Mouse (Mus musculus): ENCODE measurements around the gene Mcm10. TPM values are rescaled to one million over a fixed set of nuclear protein-coding genes. Genes with fewer than 3 reads are reported as not detected.

The Mcm10 gene
- total and polyA plus RNA-seq, 3 experiments: 72.6 to 104 (median 73.6) TPM

DNA sequence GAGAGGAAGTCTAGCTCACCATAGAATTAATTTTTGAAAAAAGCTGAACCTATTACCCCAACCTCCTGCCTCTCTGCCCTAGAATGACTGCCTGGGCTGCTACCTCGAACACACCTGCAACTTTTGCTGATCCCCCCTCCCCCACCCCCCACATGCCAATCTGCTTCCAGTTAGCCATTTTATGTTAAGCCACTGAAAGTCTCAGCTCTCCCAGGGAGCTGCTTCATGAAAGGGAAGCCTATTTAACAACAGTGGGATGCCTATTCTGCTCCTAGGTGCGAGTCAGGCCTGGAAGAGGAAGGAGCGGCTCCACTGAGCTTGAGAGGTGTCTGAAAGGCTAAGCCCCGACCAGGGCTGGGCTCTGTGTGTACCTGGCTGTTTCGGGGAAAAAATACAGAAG is 28.6 kb downstream of the Mcm10 start:
- H3K27me3 ChIP-seq (replicated peaks): no peaks in the 10 kb centered on the region
- peaks cover 0 to 14% of the 10 kb centered on the region in 2 experiments for H3K36me3 ChIP-seq (replicated peaks in 1 of 2; ENCODE audit: control insufficient read depth in 1 of 2, insufficient read depth in 1 of 2, low read length in 1 of 2)
- no peak overlapping the region for H3K4me3 ChIP-seq (replicated peaks in 1 of 3; ENCODE audit: low read depth in 2 of 3, low read length in 2 of 3, poor library complexity in 1 of 3)
- H3K9me3 ChIP-seq (replicated peaks; ENCODE audit: low read length): no peaks in the 10 kb centered on the region
- DNase-seq (ENCODE audit: extremely low read depth): no peak
- H3K4me2 ChIP-seq (ENCODE audit: insufficient read depth, low read depth, poor library complexity, severe bottlenecking): no peak overlapping the region
- H3K4me1 ChIP-seq (ENCODE audit: control insufficient read depth in 1 of 2, insufficient read depth in 2 of 2): peaks cover 0 to 22% of the 10 kb centered on the region in 2 experiments; a peak in 2 of 4 replicates
- no peak overlapping the region for H3K27ac ChIP-seq (ENCODE audit: insufficient read depth, low read depth)
- H3K79me2 ChIP-seq (replicated peaks; ENCODE audit: control insufficient read depth, extremely low read depth, insufficient read depth, poor library complexity, severe bottlenecking): no peaks in the 10 kb centered on the region
- in situ Hi-C loops (cut with MboI; ENCODE audit: low pct_ligation_motif_present, low pct_unique_long_range_greater_than_20kb, low sequenced_read_pairs): no loop called here
- H3K9ac ChIP-seq (ENCODE audit: insufficient read depth, low read depth): no peak overlapping the region
- no peak for TF ChIP-seq MEF2A (IDR thresholded peaks at IDR 0.05; ENCODE audit: borderline replicate concordance, low read depth, low read length)
- no peak for TF ChIP-seq SIN3A (IDR thresholded peaks at IDR 0.05; ENCODE audit: low read length)
- TF ChIP-seq MAZ (IDR thresholded peaks at IDR 0.05; ENCODE audit: low read depth, low read length): no peak
- no peak for TF ChIP-seq POLR2AphosphoS2 (IDR thresholded peaks at IDR 0.05; ENCODE audit: low read depth, low read length)
- no peak for TF ChIP-seq GABPA (IDR thresholded peaks at IDR 0.05; ENCODE audit: insufficient replicate concordance, low read depth, low read length)
- no peak for TF ChIP-seq NELFE (IDR thresholded peaks at IDR 0.05; ENCODE audit: low read depth, low read length)
- TF ChIP-seq TCF12 (IDR thresholded peaks at IDR 0.05; ENCODE audit: low read depth, low read length): no peak
- TF ChIP-seq NRF1 (IDR thresholded peaks at IDR 0.05; ENCODE audit: low read depth, low read length): no peak
- no peak for TF ChIP-seq ETS1 (conservative IDR thresholded peaks at IDR 0.05; ENCODE audit: low read depth, low read length)
- TF ChIP-seq PAX5 (IDR thresholded peaks at IDR 0.05; ENCODE audit: low read length): no peak
- TF ChIP-seq CTCF (conservative IDR thresholded peaks at IDR 0.05 in 1 of 2, IDR thresholded peaks at IDR 0.05 in 1 of 2; ENCODE audit: low read depth in 2 of 2, low read length in 2 of 2): no peak
- no peak for TF ChIP-seq ZC3H11A (IDR thresholded peaks at IDR 0.05; ENCODE audit: low read depth, low read length)
- no peak for TF ChIP-seq RAD21 (IDR thresholded peaks at IDR 0.05; ENCODE audit: low read depth, low read length)
- no peak for TF ChIP-seq MXI1 (IDR thresholded peaks at IDR 0.05; ENCODE audit: low read depth, low read length)
- TF ChIP-seq POLR2A (IDR thresholded peaks at IDR 0.05; ENCODE audit: low read depth, low read length): no peak
- TF ChIP-seq MAFK (IDR thresholded peaks at IDR 0.05; ENCODE audit: insufficient replicate concordance, low read length): no peak
- TF ChIP-seq CHD1 (IDR thresholded peaks at IDR 0.05; ENCODE audit: low read depth, low read length): no peak
- no peak for TF ChIP-seq KAT2A (IDR thresholded peaks at IDR 0.05; ENCODE audit: insufficient replicate concordance, low read length)
- dilution Hi-C loops (cut with MboI; ENCODE audit: extremely low pct_ligation_motif_present, extremely low pct_unique_long_range_greater_than_20kb, low sequenced_read_pairs): no loop called here

DNA sequence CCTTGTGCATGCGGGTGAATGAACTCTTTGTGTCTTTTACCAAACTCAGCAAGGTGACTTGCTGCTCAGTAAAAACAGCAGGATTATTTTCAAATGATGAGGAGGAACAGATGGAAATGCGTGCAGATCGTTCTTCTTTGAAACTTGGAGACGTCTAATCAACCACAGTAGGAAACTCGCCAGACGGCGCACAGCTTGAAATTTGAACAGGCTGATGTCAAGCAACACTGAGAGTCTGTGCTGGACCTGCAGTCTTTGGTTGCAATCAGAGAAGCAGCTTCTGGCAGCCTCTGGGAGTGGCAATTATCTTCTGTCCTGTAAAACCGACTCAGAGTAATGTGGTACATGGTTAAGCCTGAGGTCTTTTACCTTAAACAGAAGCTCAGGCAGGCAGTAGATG is 34.5 kb downstream of the Mcm10 start:
- Histone ChIP-seq H3K4me3 (replicated peaks in 1 of 3; ENCODE audit: low read depth in 2 of 3, low read length in 2 of 3, poor library complexity in 1 of 3) (no peak overlapping the region), H3K9me3 (replicated peaks; ENCODE audit: low read length) (no peaks in the 10 kb centered on the region), H3K79me2 (replicated peaks; ENCODE audit: control insufficient read depth, extremely low read depth, insufficient read depth, poor library complexity, severe bottlenecking) (no peaks in the 10 kb centered on the region), H3K4me1 (ENCODE audit: control insufficient read depth in 1 of 2, insufficient read depth in 2 of 2) (peaks cover 0 to 5% of the 10 kb centered on the region in 2 experiments; a peak in 2 of 4 replicates), H3K27me3 (replicated peaks) (no peaks in the 10 kb centered on the region), H3K9ac (ENCODE audit: insufficient read depth, low read depth) (no peak overlapping the region), H3K4me2 (ENCODE audit: insufficient read depth, low read depth, poor library complexity, severe bottlenecking) (no peak overlapping the region), H3K36me3 (replicated peaks in 1 of 2; ENCODE audit: control insufficient read depth in 1 of 2, insufficient read depth in 1 of 2, low read length in 1 of 2) (no peaks in the 10 kb centered on the region), H3K27ac (ENCODE audit: insufficient read depth, low read depth) (no peak overlapping the region)
- no peak for TF ChIP-seq SMC3 (IDR thresholded peaks at IDR 0.05; ENCODE audit: low read depth, low read length)
- TF ChIP-seq CHD2 (IDR thresholded peaks at IDR 0.05; ENCODE audit: low read length): no peak
- TF ChIP-seq RCOR1 (conservative IDR thresholded peaks at IDR 0.05; ENCODE audit: low read depth, low read length): no peak
- TF ChIP-seq ZNF384 (IDR thresholded peaks at IDR 0.05; ENCODE audit: low read depth, low read length): no peak
- no peak for TF ChIP-seq KAT2A (IDR thresholded peaks at IDR 0.05; ENCODE audit: insufficient replicate concordance, low read length)
- dilution Hi-C loops (cut with MboI; ENCODE audit: extremely low pct_ligation_motif_present, extremely low pct_unique_long_range_greater_than_20kb, low sequenced_read_pairs) (no loop called here), in situ Hi-C loops (cut with MboI; ENCODE audit: low pct_ligation_motif_present, low pct_unique_long_range_greater_than_20kb, low sequenced_read_pairs) (no loop called here)
- DNase-seq (ENCODE audit: extremely low read depth): no peak
